Mouse (Mus musculus) erythroid progenitor cell, adult 5-6 weeks (primary cell): ENCODE measurements around the gene Glmp. TPM values are rescaled to one million over a fixed set of nuclear protein-coding genes. Genes with fewer than 3 reads are reported as not detected.
"Not testable (repeated sequence)": the region's sequence is repeated elsewhere in the genome, so short reads cannot be mapped to it uniquely, and the experiment has no call there.

ENCODE experiments used
- ATAC-seq: replicated peaks from 2 replicates; pipeline ENCODE4 v1.8.0; 2016; ENCODE audit warnings: moderate number of reproducible peaks, mild to moderate bottlenecking, moderate TSS enrichment, inconsistent platforms; ENCODE audit not compliant: poor library complexity, low FRiP score, severe bottlenecking
- total RNA-seq, 2 experiments: library from RNA; stranded (forward) in 1 of 2; stranded (reverse) in 1 of 2; fragments of 150-400 nt in 1 of 2; fragments of 186-747, 209-891 nt in 1 of 2; gene quantifications; 2 replicates each; pipeline versions ENCODE4 v1.2.3 to v1.2.4; 2015 to 2017; ENCODE audit warnings: low replicate concordance in 2 of 2

The Glmp gene
- total RNA-seq, 2 experiments from 2014 or later: 5.0 to 47.4 TPM

DNA sequence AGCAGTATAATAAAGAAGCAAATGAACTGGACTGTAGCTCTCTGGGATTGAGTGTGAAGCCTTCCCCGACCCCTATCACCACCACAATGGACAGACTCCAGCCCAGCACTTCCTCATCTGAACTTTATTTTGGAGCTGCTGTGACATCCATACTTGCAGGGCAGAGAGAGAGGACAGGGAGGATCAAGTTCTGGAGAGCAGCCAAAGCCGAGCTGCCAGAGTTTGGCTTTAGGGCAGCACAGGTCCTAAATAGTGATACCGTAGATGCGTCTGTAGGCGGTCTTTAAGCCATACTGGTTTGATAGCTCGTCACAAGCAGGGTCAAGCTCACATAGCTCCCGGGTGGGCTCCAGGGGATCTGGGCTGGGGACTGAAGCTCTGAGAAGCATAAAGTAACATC, 43.7 kb downstream of the Glmp start:
- not testable (repeated sequence) for ATAC-seq

DNA sequence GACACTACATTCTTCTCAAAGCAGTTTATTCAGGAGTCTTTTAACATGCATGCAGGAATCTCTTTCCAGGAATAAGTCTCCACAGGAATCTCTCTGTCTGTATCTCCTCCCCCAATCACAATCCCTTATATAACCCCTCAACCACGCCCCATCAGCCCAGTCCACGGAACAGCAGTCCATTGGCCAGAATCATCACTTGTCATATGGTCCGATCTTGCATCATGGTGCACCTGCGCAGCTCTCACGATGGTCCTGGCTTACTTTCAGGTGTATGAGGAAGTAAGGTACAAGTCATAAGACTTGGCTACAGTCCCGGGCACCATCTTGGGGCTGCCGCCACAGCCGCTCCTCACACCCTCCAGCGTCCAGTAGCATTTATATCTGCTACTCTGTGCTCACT, 47.8 kb downstream of the Glmp start, which contains the start of gene Bglap3:
TSS of gene Bglap3 (minus strand) at position 101 of the 400 bp plus-strand sequence.
- not testable (repeated sequence) for ATAC-seq

DNA sequence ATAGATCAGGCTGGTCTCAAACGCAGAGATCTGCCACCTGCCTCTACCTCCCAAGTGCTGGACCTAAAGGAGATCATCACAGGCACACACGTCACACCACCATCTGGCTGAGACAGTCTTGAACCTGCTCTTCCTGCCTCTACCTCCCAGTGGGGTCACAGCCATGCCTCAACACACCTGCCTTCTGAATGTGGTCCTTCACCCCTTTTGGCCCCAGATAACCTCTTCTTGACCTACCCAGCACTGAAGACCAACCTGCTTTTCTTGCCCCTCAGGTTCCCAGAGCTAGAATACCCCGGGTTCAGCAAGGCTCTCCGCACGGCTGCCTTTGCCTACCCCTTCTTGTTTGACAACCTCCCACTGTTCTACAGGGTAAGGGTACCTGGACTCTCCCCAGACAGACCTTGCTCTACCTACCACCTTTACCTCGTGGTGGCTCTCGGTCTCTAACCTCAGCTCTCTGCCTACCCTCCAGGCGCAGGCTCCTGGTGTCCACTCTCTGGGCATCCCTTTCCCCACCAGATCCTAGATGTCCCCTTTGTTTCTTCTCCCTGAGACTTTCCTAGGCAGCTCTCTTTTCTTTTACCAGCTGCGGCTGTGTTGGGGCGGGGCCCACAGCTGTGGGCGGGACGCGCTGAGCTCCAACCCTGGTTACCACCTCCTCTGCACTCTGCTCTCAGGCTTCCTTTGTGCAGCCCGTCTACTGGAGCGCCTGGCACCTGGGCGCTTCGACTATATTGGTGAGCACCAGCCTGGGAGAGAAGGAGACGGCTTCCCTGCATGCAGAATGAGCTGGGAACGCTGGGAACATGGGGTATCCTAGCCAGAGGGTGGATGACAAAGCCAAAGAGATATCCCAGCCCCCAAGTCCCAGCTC, 51.2 kb downstream of the Glmp start:
- ATAC-seq: peak; percentile 73

DNA sequence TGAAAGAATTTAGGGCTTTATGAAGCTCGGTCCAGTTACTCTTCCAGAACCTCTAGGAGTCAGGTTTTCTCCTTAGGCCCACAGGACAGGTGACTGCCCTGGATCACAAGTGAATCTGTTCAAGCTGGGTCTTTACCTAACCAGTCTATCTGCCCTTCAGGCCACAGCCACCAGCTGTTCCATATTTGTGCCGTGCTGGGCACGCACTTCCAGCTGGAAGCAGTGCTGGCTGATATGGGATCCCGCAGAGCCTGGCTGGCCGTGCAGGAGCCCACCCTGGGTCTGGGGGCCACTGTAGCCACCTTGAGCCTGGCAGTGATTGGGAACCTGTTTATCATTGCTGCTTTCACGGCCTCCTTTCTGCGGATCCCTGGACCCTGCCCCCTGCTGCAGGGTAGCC, 51.8 kb downstream of the Glmp start:
- 0 out of 2 replicates have a peak, but pooled peaks have one; percentile 16 for ATAC-seq

DNA sequence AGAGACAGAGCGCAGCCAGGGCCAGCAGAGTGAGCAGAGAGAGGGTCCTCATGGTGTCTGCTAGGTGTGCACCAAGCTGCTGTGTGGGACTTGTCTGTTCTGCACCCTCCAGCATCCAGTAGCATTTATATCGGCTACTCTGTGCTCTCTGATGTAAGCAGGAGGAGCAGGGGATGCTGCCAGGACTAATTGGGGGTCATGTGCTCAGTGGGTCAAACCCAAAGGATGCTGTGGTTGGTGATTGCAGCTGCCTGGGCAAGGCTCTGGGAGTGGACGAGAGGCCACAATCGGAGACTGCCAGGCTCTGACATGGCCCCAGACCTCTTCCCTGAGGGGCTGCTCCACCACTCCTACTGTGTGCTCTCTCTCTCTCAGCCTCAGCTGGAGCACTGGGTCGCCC, 53.8 kb downstream of the Glmp start, which contains the start of gene Bglap2:
TSS of gene Bglap2 (minus strand) at position 101 of the 400 bp plus-strand sequence.
- not testable (repeated sequence) for ATAC-seq

Other genes with a start within 250 kb of the Glmp start
- gene Ttc24, start 246.7 kb upstream of the Glmp start, total RNA-seq (2015; ENCODE audit: low replicate concordance): not detected in 2 replicates
- gene Ttc24, start 246.7 kb upstream of the Glmp start, total RNA-seq (2017; ENCODE audit: low replicate concordance): not detected in 2 replicates
- 29.8 and 31.4 TPM in 2 replicates for gene Iqgap3, start 243.1 kb upstream of the Glmp start, total RNA-seq (2015; ENCODE audit: low replicate concordance)
- gene Iqgap3, start 243.1 kb upstream of the Glmp start, total RNA-seq (2017; ENCODE audit: low replicate concordance): 56.3 and 60.7 TPM in 2 replicates
- gene Mef2d, start 182.7 kb upstream of the Glmp start, total RNA-seq (2015; ENCODE audit: low replicate concordance): 36.9 and 37.8 TPM in 2 replicates
- 15.3 and 16.9 TPM in 2 replicates for gene Mef2d, start 182.7 kb upstream of the Glmp start, total RNA-seq (2017; ENCODE audit: low replicate concordance)
- gene Rhbg, start 70.3 kb upstream of the Glmp start, total RNA-seq (2015; ENCODE audit: low replicate concordance): not detected in 2 replicates
- not detected in 2 replicates for gene Rhbg, start 70.3 kb upstream of the Glmp start, total RNA-seq (2017; ENCODE audit: low replicate concordance)
- gene Gm38392, start 37.8 kb upstream of the Glmp start, total RNA-seq (2015; ENCODE audit: low replicate concordance): not detected in 2 replicates
- not detected in 2 replicates for gene Gm38392, start 37.8 kb upstream of the Glmp start, total RNA-seq (2017; ENCODE audit: low replicate concordance)
- not detected in 2 replicates for gene Tsacc, start 28.0 kb upstream of the Glmp start, total RNA-seq (2015; ENCODE audit: low replicate concordance)
- gene Tsacc, start 28.0 kb upstream of the Glmp start, total RNA-seq (2017; ENCODE audit: low replicate concordance): not detected in 2 replicates
- 105 and 118 TPM in 2 replicates for gene Cct3, start 27.9 kb upstream of the Glmp start, total RNA-seq (2015; ENCODE audit: low replicate concordance)
- 43.0 and 53.2 TPM in 2 replicates for gene Cct3, start 27.9 kb upstream of the Glmp start, total RNA-seq (2017; ENCODE audit: low replicate concordance)
- gene Tmem79, start 11.1 kb downstream of the Glmp start, total RNA-seq (2015; ENCODE audit: low replicate concordance): not detected in 2 replicates
- gene Tmem79, start 11.1 kb downstream of the Glmp start, total RNA-seq (2017; ENCODE audit: low replicate concordance): 1.2 and 1.8 TPM in 2 replicates
- gene Smg5, start 11.2 kb downstream of the Glmp start, total RNA-seq (2015; ENCODE audit: low replicate concordance): 34.8 and 40.7 TPM in 2 replicates
- gene Smg5, start 11.2 kb downstream of the Glmp start, total RNA-seq (2017; ENCODE audit: low replicate concordance): 85.6 and 88.2 TPM in 2 replicates
- gene Paqr6, start 39.6 kb downstream of the Glmp start, total RNA-seq (2015; ENCODE audit: low replicate concordance): not detected in 2 replicates
- gene Paqr6, start 39.6 kb downstream of the Glmp start, total RNA-seq (2017; ENCODE audit: low replicate concordance): 1.3 TPM in 1 of 2 replicates, not detected in the other
- not detected in 2 replicates for gene Bglap3, start 47.7 kb downstream of the Glmp start, total RNA-seq (2015; ENCODE audit: low replicate concordance)
- not detected in 2 replicates for gene Bglap3, start 47.7 kb downstream of the Glmp start, total RNA-seq (2017; ENCODE audit: low replicate concordance)
- not detected in 2 replicates for gene Bglap2, start 53.7 kb downstream of the Glmp start, total RNA-seq (2015; ENCODE audit: low replicate concordance)
- 3.9 TPM in 1 of 2 replicates, not detected in the other for gene Bglap2, start 53.7 kb downstream of the Glmp start, total RNA-seq (2017; ENCODE audit: low replicate concordance)
- 3.6 TPM in 1 of 2 replicates, not detected in the other for gene Bglap, start 59.4 kb downstream of the Glmp start, total RNA-seq (2015; ENCODE audit: low replicate concordance)
- not detected in 2 replicates for gene Bglap, start 59.4 kb downstream of the Glmp start, total RNA-seq (2017; ENCODE audit: low replicate concordance)
- gene Pmf1, start 85.3 kb downstream of the Glmp start, total RNA-seq (2015; ENCODE audit: low replicate concordance): 182 and 196 TPM in 2 replicates
- 100 and 121 TPM in 2 replicates for gene Pmf1, start 85.3 kb downstream of the Glmp start, total RNA-seq (2017; ENCODE audit: low replicate concordance)
- gene Slc25a44, start 100.1 kb downstream of the Glmp start, total RNA-seq (2015; ENCODE audit: low replicate concordance): 34.0 and 35.3 TPM in 2 replicates
- gene Slc25a44, start 100.1 kb downstream of the Glmp start, total RNA-seq (2017; ENCODE audit: low replicate concordance): 34.8 and 40.5 TPM in 2 replicates
- 11.9 and 14.7 TPM in 2 replicates for gene Sema4a, start 136.2 kb downstream of the Glmp start, total RNA-seq (2015; ENCODE audit: low replicate concordance)
- gene Sema4a, start 136.2 kb downstream of the Glmp start, total RNA-seq (2017; ENCODE audit: low replicate concordance): 4.5 and 15.1 TPM in 2 replicates
- 31.7 and 48.2 TPM in 2 replicates for gene Lmna, start 184.9 kb downstream of the Glmp start, total RNA-seq (2015; ENCODE audit: low replicate concordance)
- 182 and 260 TPM in 2 replicates for gene Lmna, start 184.9 kb downstream of the Glmp start, total RNA-seq (2017; ENCODE audit: low replicate concordance)
- gene Mex3a, start 207.4 kb downstream of the Glmp start, total RNA-seq (2015; ENCODE audit: low replicate concordance): 0.42 TPM in 1 of 2 replicates, not detected in the other
- 0.08 and 0.26 TPM in 2 replicates for gene Mex3a, start 207.4 kb downstream of the Glmp start, total RNA-seq (2017; ENCODE audit: low replicate concordance)
- not detected in 2 replicates for gene Rab25, start 223.3 kb downstream of the Glmp start, total RNA-seq (2015; ENCODE audit: low replicate concordance)
- gene Rab25, start 223.3 kb downstream of the Glmp start, total RNA-seq (2017; ENCODE audit: low replicate concordance): not detected in 2 replicates
- 9.0 and 12.6 TPM in 2 replicates for gene Lamtor2, start 228.1 kb downstream of the Glmp start, total RNA-seq (2015; ENCODE audit: low replicate concordance)
- gene Lamtor2, start 228.1 kb downstream of the Glmp start, total RNA-seq (2017; ENCODE audit: low replicate concordance): 7.7 and 23.3 TPM in 2 replicates
- 8.6 and 10.1 TPM in 2 replicates for gene Ubqln4, start 228.7 kb downstream of the Glmp start, total RNA-seq (2015; ENCODE audit: low replicate concordance)
- 6.3 and 7.6 TPM in 2 replicates for gene Ubqln4, start 228.7 kb downstream of the Glmp start, total RNA-seq (2017; ENCODE audit: low replicate concordance)